Mouse (Mus musculus) right cerebral cortex, adult 18-20 months (tissue): ENCODE results near the gene Cyp2c23.

Experiments used
- DNase-seq: peaks from one replicate; pipeline ENCODE4 v3.0.0; 2022; ENCODE audit warnings: mixed read lengths

The Cyp2c23 gene

DNA sequence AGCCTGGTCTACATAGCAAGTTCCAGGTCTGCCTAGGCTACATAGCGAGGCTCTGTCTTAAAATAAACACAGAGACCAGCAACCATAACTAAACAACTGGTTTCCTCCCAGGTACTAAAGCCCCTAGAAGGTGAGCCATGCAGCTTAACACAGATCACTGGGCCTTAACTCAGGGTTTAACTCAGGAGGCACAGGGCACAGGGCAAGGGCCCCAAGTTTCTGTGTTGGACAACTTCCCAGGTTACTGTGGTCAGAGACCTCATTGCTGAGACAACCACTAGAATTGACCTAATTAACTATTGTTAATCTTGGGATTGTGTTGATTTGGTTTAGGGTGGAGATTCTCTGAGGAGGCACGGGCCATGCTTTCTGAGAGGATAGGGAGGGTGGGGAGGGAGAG, 62.5 kb downstream of the Cyp2c23 start:
- DNase-seq, result no peak

DNA sequence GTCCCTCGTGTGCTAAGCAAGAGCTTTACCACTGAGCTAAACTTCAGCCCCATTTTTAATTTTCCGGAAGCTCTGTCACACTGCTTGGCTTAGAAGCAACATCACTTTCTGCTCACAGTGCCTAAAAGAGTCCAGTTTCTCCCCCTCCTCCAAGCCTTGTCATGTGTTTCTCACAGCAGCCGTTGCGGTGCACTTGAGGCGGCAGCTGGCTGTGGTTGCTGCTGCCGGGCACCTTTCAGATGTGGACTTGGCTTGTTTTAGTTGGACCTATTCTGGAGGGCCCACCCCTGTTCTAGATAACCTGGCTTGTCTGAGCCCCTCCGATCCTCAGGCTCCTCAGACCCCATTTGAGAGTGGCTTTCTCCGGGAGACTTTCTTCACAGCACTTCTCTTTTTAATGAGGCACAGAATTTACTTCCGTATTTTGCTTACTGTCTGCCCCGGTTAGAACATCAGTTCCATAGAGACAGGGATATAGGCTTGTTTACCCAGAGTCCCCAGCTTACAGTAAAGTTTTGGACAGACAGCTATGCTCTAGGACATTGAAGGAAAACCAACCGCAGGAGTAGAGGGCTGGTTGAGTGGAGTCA, 63.4 kb downstream of the Cyp2c23 start:
- no peak for DNase-seq

DNA sequence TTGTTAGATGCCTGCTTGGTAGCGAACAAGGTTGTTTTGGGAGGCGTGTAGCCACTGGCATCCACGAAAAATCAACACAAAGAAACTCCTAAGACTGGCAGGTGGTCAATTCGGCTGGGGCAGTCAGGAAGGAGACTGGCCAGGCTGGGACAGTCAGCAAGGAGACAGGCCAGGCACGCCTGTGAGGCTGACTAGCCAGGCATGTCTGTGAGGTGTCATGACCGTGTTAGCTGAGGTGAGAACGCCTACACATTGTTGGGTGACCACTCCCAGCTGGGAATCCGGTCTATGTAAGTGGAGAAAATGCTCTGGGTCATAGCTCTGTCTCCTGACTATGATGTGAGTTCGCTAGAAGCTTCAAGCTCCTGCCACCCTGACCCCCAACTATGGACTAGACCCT, 66.2 kb downstream of the Cyp2c23 start:
- no peak for DNase-seq

DNA sequence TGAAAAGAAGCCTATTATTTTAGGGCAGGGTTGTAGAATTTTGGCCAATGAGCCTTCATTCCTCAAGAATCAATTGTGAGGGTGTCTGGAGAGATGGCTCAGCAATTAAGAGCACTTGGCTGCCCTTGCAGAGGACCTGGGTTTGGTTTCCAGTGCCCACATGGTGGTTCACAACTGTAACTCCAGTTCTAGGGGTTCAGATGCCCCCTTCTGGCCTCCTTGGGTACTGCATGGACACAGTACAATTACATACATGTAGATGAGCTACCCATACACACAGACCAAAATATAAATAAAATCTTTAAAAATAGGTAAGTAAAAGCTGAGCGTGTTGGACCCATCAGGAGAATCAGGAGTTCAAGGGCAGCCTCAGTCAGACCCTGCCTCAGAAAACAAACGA, 67.8 kb downstream of the Cyp2c23 start:
- DNase-seq, result no peak

DNA sequence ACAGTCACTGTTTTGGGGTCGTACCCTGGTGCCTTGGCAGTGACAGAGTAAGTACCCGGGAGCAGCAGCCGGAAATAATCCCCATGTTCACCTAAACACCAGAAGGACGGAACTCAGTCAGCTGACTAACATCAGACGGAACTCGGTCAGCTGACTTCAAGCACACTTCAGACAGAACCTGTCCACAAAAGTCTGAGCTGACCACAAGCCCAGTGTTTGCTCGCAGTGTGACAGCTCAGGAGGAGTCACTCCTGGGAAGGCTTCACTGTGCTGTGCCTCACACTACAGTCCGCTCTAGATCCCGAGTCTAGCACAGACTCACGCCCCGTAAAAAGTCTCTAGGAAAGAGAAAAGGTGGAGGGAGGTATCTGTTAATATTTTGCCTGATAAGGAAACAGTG, 69.0 kb downstream of the Cyp2c23 start:
- DNase-seq, result no peak

DNA sequence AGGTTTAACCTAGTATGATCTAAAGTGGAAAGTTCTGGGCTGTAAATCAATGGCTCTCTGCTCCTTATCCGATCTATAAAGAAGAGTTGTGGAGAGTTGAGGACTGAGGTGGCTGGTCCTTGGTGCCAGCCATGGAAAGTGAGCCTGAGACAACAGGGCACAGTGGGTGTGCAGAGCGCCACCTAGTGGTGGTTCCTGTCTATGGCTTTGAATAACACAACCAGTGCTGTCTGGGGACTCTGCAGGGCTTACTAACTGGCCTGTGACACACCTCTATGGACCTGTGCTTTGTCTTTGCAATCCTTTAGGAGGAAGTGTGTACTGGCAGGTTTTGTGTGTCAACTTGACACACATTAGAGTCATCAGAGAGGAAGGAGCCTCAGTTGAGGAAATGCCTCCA, 69.8 kb downstream of the Cyp2c23 start:
- peak; percentile 65 for DNase-seq

DNA sequence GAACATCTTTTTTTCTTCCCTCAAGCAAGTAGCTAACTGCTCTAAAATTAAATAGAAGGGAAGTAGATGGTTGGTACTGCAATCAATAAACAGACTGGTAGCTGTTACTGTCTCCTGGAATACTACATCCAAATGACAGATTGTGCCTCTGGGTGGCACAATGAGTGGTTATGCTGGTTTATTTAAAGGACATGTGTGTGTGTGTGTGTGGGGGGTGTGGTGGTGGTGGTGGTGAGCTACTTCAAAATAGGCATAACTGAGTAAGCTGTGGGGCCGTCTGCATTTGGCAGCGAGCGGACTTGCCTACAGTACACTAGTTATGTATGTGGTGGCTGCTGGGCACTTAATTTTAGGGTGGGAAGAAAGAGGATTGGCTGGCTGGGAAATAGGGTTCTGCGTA, 71.1 kb downstream of the Cyp2c23 start:
- peak; percentile 79 for DNase-seq

DNA sequence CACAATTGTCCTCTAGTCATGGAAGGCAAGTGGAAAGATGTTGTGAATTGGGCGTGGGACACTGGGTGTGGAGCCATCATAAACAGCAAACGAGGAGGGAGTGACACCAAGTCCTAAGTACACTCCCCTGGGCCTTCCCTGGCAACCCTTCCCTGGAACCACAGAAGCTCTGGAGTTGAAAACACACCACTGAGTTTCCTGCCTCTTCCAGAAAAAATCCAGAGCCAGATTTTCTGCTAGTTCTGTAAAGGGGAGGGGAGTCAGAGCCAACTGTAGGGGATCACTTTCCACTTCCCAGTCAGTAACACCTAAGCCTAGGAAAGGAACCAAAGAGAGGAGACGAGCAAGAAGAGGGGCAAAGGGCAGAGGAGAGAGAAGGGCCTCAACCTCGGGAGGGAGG, 71.6 kb downstream of the Cyp2c23 start:
- no peak for DNase-seq

DNA sequence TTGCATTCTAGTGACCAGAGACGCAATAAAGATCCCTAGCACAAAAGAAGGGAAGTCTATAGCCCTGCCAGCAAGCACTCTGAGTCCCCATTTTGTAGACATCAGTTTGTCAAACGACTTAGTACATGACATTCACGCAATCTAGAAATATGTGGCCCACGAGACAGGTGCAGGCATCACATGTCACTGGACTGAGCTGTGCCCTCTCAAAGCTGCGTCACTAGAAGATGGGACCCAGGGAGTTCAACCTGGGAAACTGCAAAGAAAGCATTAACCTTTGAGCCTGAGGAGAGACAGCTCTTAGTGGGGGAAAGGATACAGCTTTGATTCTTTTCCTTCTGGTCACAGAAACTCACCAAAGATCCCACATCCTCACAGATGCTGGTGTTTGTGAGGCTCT, 73.7 kb downstream of the Cyp2c23 start:
- no peak for DNase-seq
